Mouse (Mus musculus) 3134 (cell line): ENCODE results near the gene Sema4c.

Source experiments
- DNase-seq: peaks from one replicate; pipeline ENCODE4 v3.0.0-alpha.2; 2011; ENCODE audit warnings: low spot score; ENCODE audit not compliant: insufficient read length; ENCODE audit errors: extremely low read depth

Sema4c gene

GRCm38 (mm10) chr1:36580384-36581207, 22.4 kb upstream of the Sema4c start:
- no peak for DNase-seq

- DNase-seq: no peak
Measured at GRCm38 (mm10) chr1:36579974-36580383, 21.8 kb upstream of the Sema4c start.

DNA sequence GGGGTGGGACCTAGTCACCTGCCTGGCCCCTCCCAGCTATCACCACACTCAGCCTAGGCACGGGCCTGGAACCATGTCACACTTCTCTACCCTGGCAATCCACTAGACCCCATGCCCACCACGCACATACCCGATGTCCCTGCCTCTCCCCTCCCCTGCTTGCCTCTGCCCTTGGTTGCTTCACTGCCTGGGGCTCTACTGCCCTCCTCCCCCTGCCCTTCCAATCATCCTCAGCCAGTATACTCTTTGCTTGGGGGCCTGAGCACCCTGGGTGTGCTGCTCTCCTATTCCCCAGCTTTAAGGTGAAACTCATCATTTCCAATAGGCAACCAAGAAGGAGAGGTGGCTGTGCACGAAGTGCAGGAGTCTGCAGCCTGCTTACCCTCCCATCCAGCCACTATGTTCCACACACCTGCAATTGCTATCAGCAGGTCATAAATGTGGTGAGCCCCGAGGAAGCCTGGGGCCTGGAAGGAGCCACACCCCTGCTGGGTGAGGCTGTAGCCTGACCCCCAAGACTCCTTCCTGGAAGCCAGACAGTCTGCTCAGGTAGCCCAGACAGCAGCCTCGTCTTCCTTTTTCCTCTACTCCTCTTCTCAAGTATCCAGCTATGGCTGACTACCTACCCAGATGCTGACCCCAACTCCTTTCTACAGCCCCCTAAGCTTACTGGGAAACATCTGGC, 19.0 kb upstream of the Sema4c start:
- DNase-seq: no peak

GRCm38 (mm10) chr1:36575347-36575746, 17.2 kb upstream of the Sema4c start:
- no peak for DNase-seq

GRCm38 (mm10) chr1:36574196-36574955, 16.2 kb upstream of the Sema4c start:
- no peak for DNase-seq

DNA sequence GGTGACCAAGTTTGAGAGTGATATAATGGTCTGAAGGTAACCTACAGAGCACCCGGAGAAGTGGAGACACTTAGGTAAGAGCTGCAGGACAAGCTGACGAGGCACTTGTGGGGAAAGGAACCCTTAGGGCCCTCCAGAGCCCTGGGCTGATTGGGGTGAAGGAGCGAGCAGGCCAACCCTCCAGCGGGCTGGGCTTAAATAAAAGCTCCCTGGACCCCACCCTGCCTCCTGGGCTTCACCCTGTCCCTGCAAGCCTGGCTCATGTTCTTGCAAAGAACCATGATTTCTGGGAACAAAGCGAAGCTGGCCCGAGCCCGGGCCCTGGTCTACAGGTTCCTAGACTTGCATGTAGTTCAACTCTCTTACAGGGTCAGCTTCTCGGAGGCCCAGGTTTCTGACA, 15.4 kb upstream of the Sema4c start:
- DNase-seq: no peak

DNA sequence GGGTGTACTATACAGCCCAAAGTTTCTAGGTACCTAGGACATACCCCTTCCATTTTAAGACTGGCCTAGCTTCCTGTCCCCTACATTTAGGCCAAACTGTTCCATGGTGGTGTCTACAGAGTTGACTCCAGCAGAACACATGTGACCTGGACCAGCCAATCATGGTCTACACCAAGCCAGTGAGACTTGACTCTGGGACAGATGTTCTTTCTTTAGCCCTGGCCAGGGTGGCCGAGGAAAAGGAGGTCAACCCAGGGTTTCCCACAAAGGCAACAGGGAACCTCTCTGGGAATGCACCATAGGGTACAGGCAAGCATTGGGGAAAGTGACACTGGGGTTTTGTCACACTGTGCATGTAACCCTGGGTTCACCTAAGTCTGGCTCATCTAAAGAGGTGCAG, 14.6 kb upstream of the Sema4c start:
- DNase-seq: no peak

GRCm38 (mm10) chr1:36572140-36572700, 14.1 kb upstream of the Sema4c start:
- DNase-seq: no peak

DNA sequence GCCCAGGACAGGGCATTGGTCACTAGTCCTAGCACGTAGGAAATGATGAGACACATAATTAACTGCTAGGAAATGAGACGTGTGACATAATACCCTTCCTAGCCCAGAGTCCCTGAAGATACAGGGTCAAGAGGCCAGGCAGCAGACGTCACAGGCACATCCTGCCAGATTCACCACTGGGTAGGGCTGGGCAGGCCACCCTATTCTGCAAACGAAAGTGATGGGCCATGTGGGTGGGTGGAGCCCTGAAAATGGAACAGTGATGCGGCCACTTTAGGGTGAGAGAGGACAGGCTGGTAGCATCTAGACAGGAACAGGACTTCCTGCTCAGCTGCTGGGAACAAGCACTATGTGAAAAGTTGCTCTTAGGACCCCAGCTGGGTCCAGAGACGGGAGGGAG, 13.5 kb upstream of the Sema4c start:
- DNase-seq: no peak

GRCm38 (mm10) chr1:36570320-36570719, 12.2 kb upstream of the Sema4c start:
- no peak for DNase-seq

GRCm38 (mm10) chr1:36569694-36570276, 11.6 kb upstream of the Sema4c start:
- DNase-seq: no peak

- DNase-seq: no peak
Measured at GRCm38 (mm10) chr1:36568776-36569175, 10.6 kb upstream of the Sema4c start.

DNA sequence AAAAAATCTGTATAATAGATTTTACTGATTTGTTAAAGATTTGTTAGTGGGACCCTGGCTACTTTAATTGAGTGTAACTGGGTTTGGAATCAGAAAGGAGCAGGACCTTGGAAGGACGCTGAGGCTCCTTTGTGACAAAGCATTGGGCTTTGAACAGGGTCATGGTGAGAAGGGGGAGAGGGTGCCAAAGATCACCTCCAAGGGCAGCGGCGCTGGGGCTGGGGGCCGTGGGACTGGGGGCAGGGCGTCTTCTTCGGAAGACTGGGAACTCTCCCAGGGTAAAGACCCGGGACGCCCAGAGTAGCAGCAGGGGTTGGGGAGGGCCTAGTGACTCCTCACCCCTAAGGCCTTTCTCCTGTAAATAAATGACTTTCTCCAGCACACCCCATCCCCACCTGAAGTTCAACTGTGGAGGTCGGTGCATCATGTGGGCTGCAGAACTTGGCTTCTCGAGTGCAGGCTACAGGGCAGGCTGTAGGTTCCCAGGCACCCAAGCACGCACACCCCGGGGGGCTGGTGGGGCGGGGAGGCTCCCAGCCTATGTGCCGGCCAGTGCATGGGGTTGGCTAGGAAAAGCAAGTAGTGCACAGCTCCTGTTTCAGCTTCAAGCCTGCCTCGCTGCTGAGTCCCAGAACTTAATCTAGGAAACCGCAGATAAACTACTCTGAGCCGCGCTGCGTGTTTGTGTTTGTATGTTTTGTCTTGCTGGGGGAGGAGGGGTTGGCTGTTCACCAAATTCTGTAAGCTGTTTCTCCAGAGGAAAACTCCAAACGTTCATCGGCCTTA, 9.9 kb upstream of the Sema4c start:
- no peak for DNase-seq

DNA sequence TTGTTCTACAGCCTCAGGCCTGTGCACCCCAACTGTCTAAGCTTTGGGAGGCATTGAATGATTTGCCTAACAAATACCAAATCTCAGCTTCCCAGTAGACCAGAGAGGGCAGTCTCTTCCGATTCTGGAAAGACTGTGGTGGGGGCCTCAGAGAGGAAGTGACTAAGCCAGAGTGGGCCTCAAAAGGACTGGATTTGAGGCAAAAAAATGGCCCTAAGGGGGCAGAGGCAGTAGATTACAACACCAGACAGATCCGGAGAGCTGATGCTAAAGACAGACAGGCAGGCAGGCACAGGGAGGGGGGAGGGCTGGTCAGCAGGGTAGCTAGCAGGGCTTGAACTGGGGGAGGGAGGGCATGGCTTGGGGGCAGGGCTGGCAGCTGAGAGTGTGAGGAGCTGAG, 8.3 kb upstream of the Sema4c start:
- DNase-seq: no peak

DNA sequence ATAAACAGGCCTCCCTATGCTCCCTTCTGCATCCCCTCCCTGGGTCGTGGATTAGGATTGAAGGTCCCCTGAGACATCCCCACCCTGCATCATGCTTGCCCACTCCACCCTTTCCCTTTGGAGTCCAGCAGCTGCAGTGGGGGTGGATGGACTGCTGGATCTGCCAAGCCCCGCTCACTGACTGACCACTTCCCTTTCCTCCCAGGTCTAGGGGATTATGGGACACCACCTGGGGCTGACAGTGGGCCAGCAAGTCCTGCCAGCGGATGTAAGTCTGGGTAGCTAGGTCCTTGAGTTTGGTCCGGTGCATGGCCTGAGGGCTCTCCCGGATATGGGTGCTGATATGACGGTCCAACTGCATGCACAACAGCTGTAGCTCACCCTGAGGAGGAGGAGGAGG, 6.0 kb upstream of the Sema4c start:
- peak; percentile 60 for DNase-seq

- no peak for DNase-seq
Measured at GRCm38 (mm10) chr1:36563632-36564031, 5.5 kb upstream of the Sema4c start.

DNA sequence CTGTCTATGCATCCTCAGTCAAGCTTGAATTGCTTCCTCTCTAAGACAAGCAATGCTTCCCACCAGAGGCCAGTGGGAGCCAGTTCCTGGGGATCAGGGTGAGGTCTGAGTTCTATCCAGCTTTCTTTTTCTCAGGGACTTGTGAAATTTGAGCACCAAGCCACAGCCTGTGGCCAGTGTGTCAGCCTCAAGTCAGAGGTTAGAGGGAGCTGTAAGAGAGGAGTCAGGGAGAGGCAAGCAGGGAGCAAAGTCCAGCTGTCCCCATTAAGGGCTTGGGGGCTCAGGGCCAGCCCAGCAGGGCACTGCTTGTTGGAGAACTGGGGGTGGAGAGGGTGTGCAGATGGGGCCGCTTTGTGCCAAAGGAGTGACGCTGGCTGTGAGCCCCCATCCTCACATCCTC, 5.0 kb upstream of the Sema4c start:
- peak; percentile 53 for DNase-seq

DNA sequence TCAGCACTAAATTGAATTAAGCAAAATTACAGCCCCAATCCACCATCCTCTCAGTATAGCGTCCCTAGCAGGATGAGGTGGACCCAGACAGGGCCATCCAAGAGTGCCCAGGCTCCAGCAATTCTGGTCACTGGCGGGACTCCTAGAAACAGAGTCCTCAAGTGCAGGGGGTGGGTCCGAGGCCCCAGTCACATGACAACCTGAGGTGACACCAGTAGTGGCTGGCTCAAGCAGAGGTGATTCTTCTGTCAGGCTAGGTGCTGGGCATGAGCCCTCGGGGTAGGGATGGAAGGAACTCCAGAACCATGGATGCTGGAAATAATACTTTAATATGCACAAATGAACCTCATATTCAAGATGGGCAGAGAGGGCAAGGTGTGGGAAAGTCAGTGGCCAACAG, 4.2 kb upstream of the Sema4c start:
- no peak for DNase-seq

GRCm38 (mm10) chr1:36560903-36561302, 2.8 kb upstream of the Sema4c start:
- no peak for DNase-seq

DNA sequence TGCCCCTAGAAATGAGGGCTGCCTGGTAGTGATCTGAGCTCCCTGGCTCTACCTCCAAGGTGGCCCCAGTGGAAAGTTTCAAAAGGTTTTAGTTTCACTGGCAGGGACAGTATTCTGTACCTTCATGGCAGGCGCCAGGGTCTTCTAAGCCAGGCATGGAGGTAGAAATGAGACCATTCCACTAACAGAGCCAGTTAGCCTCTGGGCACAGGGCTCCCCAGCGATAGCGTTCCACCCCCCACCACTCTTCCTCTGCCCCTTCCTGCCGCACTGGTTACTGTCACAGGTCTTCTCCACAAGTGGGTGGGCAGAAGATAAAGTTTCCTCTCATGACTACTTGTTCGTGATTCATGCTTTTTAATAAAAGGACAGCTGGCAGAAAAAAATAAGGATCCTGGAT, 1.7 kb upstream of the Sema4c start:
- no peak for DNase-seq
